Mouse (Mus musculus): ENCODE results near the gene Ttbk1. TPM values are rescaled to one million over a fixed set of nuclear protein-coding genes. Genes with fewer than 3 reads are reported as not detected.

Gene Ttbk1
- polyA plus RNA-seq (2014; fragmentation: Illumina TruSeq; extraction: RNeasy Lipid Tissue Mini Kit (QIAGEN cat#74804); ENCODE audit: low read depth, low replicate concordance) = 0.05 TPM

GRCm38 (mm10) chr17:46487431-46487830 lies at the start of gene Ttbk1:
TSS of gene Ttbk1 (minus strand) at chr17:46487675.

GRCm38 (mm10) chr17:46496623-46497434 lies 9.4 kb upstream of the Ttbk1 start, which contains the start of gene Dnph1:
TSS of gene Dnph1 (plus strand) at chr17:46496711.

GRCm38 (mm10) chr17:46438298-46438873 lies 49.1 kb downstream of the Ttbk1 start, which contains the start of gene Slc22a7:
TSS of gene Slc22a7 (minus strand) at chr17:46438457.

GRCm38 (mm10) chr17:46428761-46429414 lies 58.6 kb downstream of the Ttbk1 start, which contains the start of gene Crip3:
TSS of gene Crip3 (plus strand) at chr17:46428926.

Other genes starting within 250 kb of the Ttbk1 start
- gene Polr1c, start 239.6 kb downstream of the Ttbk1 start, polyA plus RNA-seq (2014; fragmentation: Illumina TruSeq; extraction: RNeasy Lipid Tissue Mini Kit (QIAGEN cat#74804); ENCODE audit: low read depth, low replicate concordance) = 6.4 TPM
- 3.2 TPM for gene Yipf3, start 239.6 kb downstream of the Ttbk1 start, polyA plus RNA-seq (2014; fragmentation: Illumina TruSeq; extraction: RNeasy Lipid Tissue Mini Kit (QIAGEN cat#74804); ENCODE audit: low read depth, low replicate concordance)
- gene Lrrc73, start 234.1 kb downstream of the Ttbk1 start, polyA plus RNA-seq (2014; fragmentation: Illumina TruSeq; extraction: RNeasy Lipid Tissue Mini Kit (QIAGEN cat#74804); ENCODE audit: low read depth, low replicate concordance) = not detected
- gene Tjap1, start 204.6 kb downstream of the Ttbk1 start, polyA plus RNA-seq (2014; fragmentation: Illumina TruSeq; extraction: RNeasy Lipid Tissue Mini Kit (QIAGEN cat#74804); ENCODE audit: low read depth, low replicate concordance) = 0.82 TPM
- gene Dlk2, start 190.3 kb downstream of the Ttbk1 start, polyA plus RNA-seq (2014; fragmentation: Illumina TruSeq; extraction: RNeasy Lipid Tissue Mini Kit (QIAGEN cat#74804); ENCODE audit: low read depth, low replicate concordance) = not detected
- 0.64 TPM for gene Abcc10, start 159.3 kb downstream of the Ttbk1 start, polyA plus RNA-seq (2014; fragmentation: Illumina TruSeq; extraction: RNeasy Lipid Tissue Mini Kit (QIAGEN cat#74804); ENCODE audit: low read depth, low replicate concordance)
- gene Zfp318, start 103.9 kb downstream of the Ttbk1 start, polyA plus RNA-seq (2014; fragmentation: Illumina TruSeq; extraction: RNeasy Lipid Tissue Mini Kit (QIAGEN cat#74804); ENCODE audit: low read depth, low replicate concordance) = 19.5 TPM
- not detected for gene Crip3, start 58.7 kb downstream of the Ttbk1 start, polyA plus RNA-seq (2014; fragmentation: Illumina TruSeq; extraction: RNeasy Lipid Tissue Mini Kit (QIAGEN cat#74804); ENCODE audit: low read depth, low replicate concordance)
- 3.3 TPM for gene Slc22a7, start 49.2 kb downstream of the Ttbk1 start, polyA plus RNA-seq (2014; fragmentation: Illumina TruSeq; extraction: RNeasy Lipid Tissue Mini Kit (QIAGEN cat#74804); ENCODE audit: low read depth, low replicate concordance)
- 3.6 TPM for gene Dnph1, start 9.0 kb upstream of the Ttbk1 start, polyA plus RNA-seq (2014; fragmentation: Illumina TruSeq; extraction: RNeasy Lipid Tissue Mini Kit (QIAGEN cat#74804); ENCODE audit: low read depth, low replicate concordance)
- 0.87 TPM for gene Cul9, start 58.7 kb upstream of the Ttbk1 start, polyA plus RNA-seq (2014; fragmentation: Illumina TruSeq; extraction: RNeasy Lipid Tissue Mini Kit (QIAGEN cat#74804); ENCODE audit: low read depth, low replicate concordance)
- 0.29 TPM for gene Srf, start 68.5 kb upstream of the Ttbk1 start, polyA plus RNA-seq (2014; fragmentation: Illumina TruSeq; extraction: RNeasy Lipid Tissue Mini Kit (QIAGEN cat#74804); ENCODE audit: low read depth, low replicate concordance)
- gene Ptk7, start 141.8 kb upstream of the Ttbk1 start, polyA plus RNA-seq (2014; fragmentation: Illumina TruSeq; extraction: RNeasy Lipid Tissue Mini Kit (QIAGEN cat#74804); ENCODE audit: low read depth, low replicate concordance) = not detected
- gene Klc4, start 158.3 kb upstream of the Ttbk1 start, polyA plus RNA-seq (2014; fragmentation: Illumina TruSeq; extraction: RNeasy Lipid Tissue Mini Kit (QIAGEN cat#74804); ENCODE audit: low read depth, low replicate concordance) = 1.0 TPM
- gene Mrpl2, start 158.6 kb upstream of the Ttbk1 start, polyA plus RNA-seq (2014; fragmentation: Illumina TruSeq; extraction: RNeasy Lipid Tissue Mini Kit (QIAGEN cat#74804); ENCODE audit: low read depth, low replicate concordance) = 3.9 TPM
- 0.19 TPM for gene Cul7, start 162.7 kb upstream of the Ttbk1 start, polyA plus RNA-seq (2014; fragmentation: Illumina TruSeq; extraction: RNeasy Lipid Tissue Mini Kit (QIAGEN cat#74804); ENCODE audit: low read depth, low replicate concordance)
- gene Rrp36, start 186.7 kb upstream of the Ttbk1 start, polyA plus RNA-seq (2014; fragmentation: Illumina TruSeq; extraction: RNeasy Lipid Tissue Mini Kit (QIAGEN cat#74804); ENCODE audit: low read depth, low replicate concordance) = 3.1 TPM
- gene Mea1, start 191.1 kb upstream of the Ttbk1 start, polyA plus RNA-seq (2014; fragmentation: Illumina TruSeq; extraction: RNeasy Lipid Tissue Mini Kit (QIAGEN cat#74804); ENCODE audit: low read depth, low replicate concordance) = 11.7 TPM
- 6.7 TPM for gene Klhdc3, start 193.2 kb upstream of the Ttbk1 start, polyA plus RNA-seq (2014; fragmentation: Illumina TruSeq; extraction: RNeasy Lipid Tissue Mini Kit (QIAGEN cat#74804); ENCODE audit: low read depth, low replicate concordance)
- 6.5 TPM for gene Ppp2r5d, start 217.4 kb upstream of the Ttbk1 start, polyA plus RNA-seq (2014; fragmentation: Illumina TruSeq; extraction: RNeasy Lipid Tissue Mini Kit (QIAGEN cat#74804); ENCODE audit: low read depth, low replicate concordance)
- 0.90 TPM for gene Pex6, start 223.8 kb upstream of the Ttbk1 start, polyA plus RNA-seq (2014; fragmentation: Illumina TruSeq; extraction: RNeasy Lipid Tissue Mini Kit (QIAGEN cat#74804); ENCODE audit: low read depth, low replicate concordance)
- gene Gnmt, start 241.5 kb upstream of the Ttbk1 start, polyA plus RNA-seq (2014; fragmentation: Illumina TruSeq; extraction: RNeasy Lipid Tissue Mini Kit (QIAGEN cat#74804); ENCODE audit: low read depth, low replicate concordance) = 173 TPM

Data from liver, adult 10 weeks (tissue).